Mouse (Mus musculus): ENCODE data around the gene Naxd.
A peak's percentile ranks its signal among the peaks of the same experiment; 100 is the strongest.

DNA sequence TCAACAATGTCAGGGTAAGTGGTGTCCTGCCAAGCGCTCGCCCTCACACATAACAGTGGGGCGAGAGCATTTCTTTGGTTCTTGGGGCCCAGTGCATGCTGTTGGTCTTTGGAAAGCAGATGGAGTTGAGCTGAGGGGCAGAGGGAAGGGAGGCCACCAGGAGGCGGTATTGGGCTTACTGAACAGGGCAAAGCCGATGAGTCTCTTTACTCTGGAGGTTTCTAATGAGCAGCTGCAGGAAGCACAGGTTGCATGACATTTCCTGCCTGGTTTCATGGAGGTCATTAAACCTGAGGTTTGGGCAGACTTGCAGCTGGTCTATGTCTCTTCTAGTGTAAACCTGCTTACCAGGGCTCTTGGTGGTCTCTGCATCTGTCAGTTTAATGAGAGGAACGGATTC lies 9.5 kb downstream of the Naxd start:
- TF ChIP-seq CTCF (IDR thresholded peaks at IDR 0.05; ENCODE audit: extremely low read depth, insufficient read depth, low read length) (peak; percentile 51), POLR2A (IDR thresholded peaks at IDR 0.05; ENCODE audit: extremely low read depth, insufficient read depth, low read length) (no peak)
